Mouse (Mus musculus): Measurements from ENCODE around the gene Pglyrp2. TPM values are rescaled to one million over a fixed set of nuclear protein-coding genes. Genes with fewer than 3 reads are reported as not detected.

Gene Pglyrp2
- polyA plus RNA-seq, 1 experiment from 2014 or later: not detected

- Histone ChIP-seq H3K4me1 (ENCODE audit: control insufficient read depth in 2 of 2, insufficient read depth in 2 of 2, low read length in 2 of 2) (peaks cover 21 to 25% of the 10 kb centered on the region in 2 experiments), H3K36me3 (ENCODE audit: control insufficient read depth, insufficient read depth, low read length) (peaks cover 23% of the 10 kb centered on the region), H3K27ac (replicated peaks in 1 of 2; ENCODE audit: control insufficient read depth in 1 of 2, insufficient read depth in 1 of 2, low read depth in 2 of 2, low read length in 2 of 2) (no peak overlapping the region), H3K9ac (ENCODE audit: low read length) (no peak overlapping the region), H3K27me3 (ENCODE audit: control insufficient read depth, insufficient read depth, low read length) (peaks cover 4% of the 10 kb centered on the region), H3K4me3 (ENCODE audit: control insufficient read depth in 1 of 2, insufficient read depth in 1 of 2, low read depth in 1 of 2, low read length in 2 of 2) (no peak overlapping the region), H3K9me3 (ENCODE audit: control insufficient read depth, low read length) (no peaks in the 10 kb centered on the region), H3K4me2 (ENCODE audit: low read length) (no peak overlapping the region)
- WGBS: 61% methylated on average over 9 of the region's 9 CpGs
- no peak for ATAC-seq (ENCODE audit: insufficient number of reproducible peaks, insufficient read depth, low FRiP score, low read depth)
Observed at GRCm38 (mm10) chr17:32386659-32387432, 37.1 kb downstream of the Pglyrp2 start.

- ATAC-seq (ENCODE audit: insufficient number of reproducible peaks, insufficient read depth, low FRiP score, low read depth): no peak
- Histone ChIP-seq H3K36me3 (ENCODE audit: control insufficient read depth, insufficient read depth, low read length) (peaks cover 29% of the 10 kb centered on the region), H3K27me3 (ENCODE audit: control insufficient read depth, insufficient read depth, low read length) (no peaks in the 10 kb centered on the region), H3K4me1 (ENCODE audit: control insufficient read depth in 2 of 2, insufficient read depth in 2 of 2, low read length in 2 of 2) (peaks cover 21 to 22% of the 10 kb centered on the region in 2 experiments), H3K4me3 (ENCODE audit: control insufficient read depth in 1 of 2, insufficient read depth in 1 of 2, low read depth in 1 of 2, low read length in 2 of 2) (no peak overlapping the region), H3K9ac (ENCODE audit: low read length) (no peak overlapping the region), H3K4me2 (ENCODE audit: low read length) (peak overlapping the region; percentile 21), H3K9me3 (ENCODE audit: control insufficient read depth, low read length) (no peaks in the 10 kb centered on the region), H3K27ac (replicated peaks in 1 of 2; ENCODE audit: control insufficient read depth in 1 of 2, insufficient read depth in 1 of 2, low read depth in 2 of 2, low read length in 2 of 2) (peak overlapping the region; percentile 45 to 47; a peak in 3 of 4 replicates)
- WGBS: 66% methylated on average over 5 of the region's 5 CpGs
Observed at GRCm38 (mm10) chr17:32383661-32384060, 40.3 kb downstream of the Pglyrp2 start.

DNA sequence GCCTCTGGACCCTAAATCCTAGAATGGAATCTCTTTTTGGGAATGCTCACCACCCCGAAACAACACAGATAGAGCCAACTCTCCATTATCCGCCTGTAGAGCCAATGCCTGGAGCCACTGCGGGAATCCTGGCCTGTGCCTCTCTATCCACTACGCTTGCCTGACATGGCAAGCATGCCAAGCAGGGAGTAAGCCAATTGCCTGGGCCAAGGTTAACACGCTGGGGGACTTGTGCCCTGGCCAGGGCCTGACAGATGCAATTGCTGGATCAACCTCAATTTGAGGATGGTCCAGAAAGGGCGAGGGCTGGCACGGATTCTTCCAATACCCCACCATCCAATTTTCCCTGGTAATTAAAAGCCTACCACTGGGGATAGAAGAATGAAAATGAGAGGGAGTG lies 41.4 kb downstream of the Pglyrp2 start:
- 94% methylated on average over 7 of the region's 7 CpGs for WGBS
- ATAC-seq (ENCODE audit: insufficient number of reproducible peaks, insufficient read depth, low FRiP score, low read depth): no peak

DNA sequence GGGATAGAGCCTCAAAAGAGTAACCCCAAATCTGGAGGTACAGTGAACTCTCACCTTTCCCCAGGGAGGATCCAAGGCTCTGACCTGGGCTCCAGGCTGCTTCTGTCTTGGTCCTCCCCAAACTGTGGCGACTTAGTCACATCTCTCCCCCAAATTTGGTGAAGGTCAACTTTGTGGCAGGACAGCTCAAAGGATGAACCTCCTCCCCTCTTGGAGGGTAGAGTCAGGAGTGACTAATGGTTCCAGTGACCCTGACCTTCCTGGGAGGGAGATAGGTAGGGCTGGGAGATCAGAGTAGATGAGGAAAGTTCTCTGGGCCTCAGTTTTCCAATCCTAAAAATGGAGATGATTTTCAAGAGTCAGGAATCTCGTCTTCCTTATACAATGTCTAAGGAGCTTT lies 45.2 kb downstream of the Pglyrp2 start:
- no peak overlapping the region for H3K27ac ChIP-seq (replicated peaks in 1 of 2; ENCODE audit: control insufficient read depth in 1 of 2, insufficient read depth in 1 of 2, low read depth in 2 of 2, low read length in 2 of 2)
- no peak for ATAC-seq (ENCODE audit: insufficient number of reproducible peaks, insufficient read depth, low FRiP score, low read depth)
- no peak overlapping the region for H3K9ac ChIP-seq (ENCODE audit: low read length)
- H3K27me3 ChIP-seq (ENCODE audit: control insufficient read depth, insufficient read depth, low read length): no peaks in the 10 kb centered on the region
- H3K4me1 ChIP-seq (ENCODE audit: control insufficient read depth in 2 of 2, insufficient read depth in 2 of 2, low read length in 2 of 2): peaks cover 10 to 11% of the 10 kb centered on the region in 2 experiments
- 75% methylated on average over 2 of the region's 2 CpGs for WGBS
- no peaks in the 10 kb centered on the region for H3K9me3 ChIP-seq (ENCODE audit: control insufficient read depth, low read length)
- no peak overlapping the region for H3K4me3 ChIP-seq (ENCODE audit: control insufficient read depth in 1 of 2, insufficient read depth in 1 of 2, low read depth in 1 of 2, low read length in 2 of 2)
- no peak overlapping the region for H3K4me2 ChIP-seq (ENCODE audit: low read length)
- H3K36me3 ChIP-seq (ENCODE audit: control insufficient read depth, insufficient read depth, low read length): peaks cover 34% of the 10 kb centered on the region

More for the DNA sequence above, 41.4 kb downstream of the Pglyrp2 start:
- Histone ChIP-seq H3K9me3 (ENCODE audit: control insufficient read depth, low read length) (no peaks in the 10 kb centered on the region), H3K27ac (replicated peaks in 1 of 2; ENCODE audit: control insufficient read depth in 1 of 2, insufficient read depth in 1 of 2, low read depth in 2 of 2, low read length in 2 of 2) (no peak overlapping the region), H3K4me1 (ENCODE audit: control insufficient read depth in 2 of 2, insufficient read depth in 2 of 2, low read length in 2 of 2) (peaks cover 20 to 21% of the 10 kb centered on the region in 2 experiments), H3K36me3 (ENCODE audit: control insufficient read depth, insufficient read depth, low read length) (peaks cover 38% of the 10 kb centered on the region), H3K27me3 (ENCODE audit: control insufficient read depth, insufficient read depth, low read length) (no peaks in the 10 kb centered on the region), H3K9ac (ENCODE audit: low read length) (no peak overlapping the region), H3K4me2 (ENCODE audit: low read length) (no peak overlapping the region), H3K4me3 (ENCODE audit: control insufficient read depth in 1 of 2, insufficient read depth in 1 of 2, low read depth in 1 of 2, low read length in 2 of 2) (no peak overlapping the region)

- no peaks in the 10 kb centered on the region for H3K27me3 ChIP-seq (ENCODE audit: control insufficient read depth, insufficient read depth, low read length)
- no peak for ATAC-seq (ENCODE audit: insufficient number of reproducible peaks, insufficient read depth, low FRiP score, low read depth)
- no peak overlapping the region for H3K27ac ChIP-seq (replicated peaks in 1 of 2; ENCODE audit: control insufficient read depth in 1 of 2, insufficient read depth in 1 of 2, low read depth in 2 of 2, low read length in 2 of 2)
- H3K4me1 ChIP-seq (ENCODE audit: control insufficient read depth in 2 of 2, insufficient read depth in 2 of 2, low read length in 2 of 2): peaks cover 0 to 2% of the 10 kb centered on the region in 2 experiments; a peak in 1 of 4 replicates
- no peak overlapping the region for H3K4me2 ChIP-seq (ENCODE audit: low read length)
- WGBS: 75% methylated on average over 9 of the region's 9 CpGs
- no peaks in the 10 kb centered on the region for H3K9me3 ChIP-seq (ENCODE audit: control insufficient read depth, low read length)
- H3K36me3 ChIP-seq (ENCODE audit: control insufficient read depth, insufficient read depth, low read length): peaks cover 27% of the 10 kb centered on the region
- H3K4me3 ChIP-seq (ENCODE audit: control insufficient read depth in 1 of 2, insufficient read depth in 1 of 2, low read depth in 1 of 2, low read length in 2 of 2): no peak overlapping the region
- no peak overlapping the region for H3K9ac ChIP-seq (ENCODE audit: low read length)
Observed at GRCm38 (mm10) chr17:32377137-32377536, 46.8 kb downstream of the Pglyrp2 start.

GRCm38 (mm10) chr17:32376475-32376874 lies 47.5 kb downstream of the Pglyrp2 start:
- no peak overlapping the region for H3K9ac ChIP-seq (ENCODE audit: low read length)
- no peak overlapping the region for H3K4me2 ChIP-seq (ENCODE audit: low read length)
- H3K4me3 ChIP-seq (ENCODE audit: control insufficient read depth in 1 of 2, insufficient read depth in 1 of 2, low read depth in 1 of 2, low read length in 2 of 2): no peak overlapping the region
- H3K9me3 ChIP-seq (ENCODE audit: control insufficient read depth, low read length): no peaks in the 10 kb centered on the region
- H3K36me3 ChIP-seq (ENCODE audit: control insufficient read depth, insufficient read depth, low read length): peaks cover 27% of the 10 kb centered on the region
- WGBS: 85% methylated on average over 15 of the region's 15 CpGs
- H3K27ac ChIP-seq (replicated peaks in 1 of 2; ENCODE audit: control insufficient read depth in 1 of 2, insufficient read depth in 1 of 2, low read depth in 2 of 2, low read length in 2 of 2): no peak overlapping the region
- no peak for ATAC-seq (ENCODE audit: insufficient number of reproducible peaks, insufficient read depth, low FRiP score, low read depth)
- no peaks in the 10 kb centered on the region for H3K27me3 ChIP-seq (ENCODE audit: control insufficient read depth, insufficient read depth, low read length)
- peaks cover 0 to 2% of the 10 kb centered on the region in 2 experiments; a peak in 1 of 4 replicates for H3K4me1 ChIP-seq (ENCODE audit: control insufficient read depth in 2 of 2, insufficient read depth in 2 of 2, low read length in 2 of 2)

- WGBS: 22% methylated on average over 10 of the region's 17 CpGs
- no peak overlapping the region for H3K27ac ChIP-seq (replicated peaks in 1 of 2; ENCODE audit: control insufficient read depth in 1 of 2, insufficient read depth in 1 of 2, low read depth in 2 of 2, low read length in 2 of 2)
- no peaks in the 10 kb centered on the region for H3K27me3 ChIP-seq (ENCODE audit: control insufficient read depth, insufficient read depth, low read length)
- H3K9ac ChIP-seq (ENCODE audit: low read length): 0 out of 2 replicates have a peak overlapping the region, but pooled peaks have one; percentile 11
- no peaks in the 10 kb centered on the region for H3K9me3 ChIP-seq (ENCODE audit: control insufficient read depth, low read length)
- H3K36me3 ChIP-seq (ENCODE audit: control insufficient read depth, insufficient read depth, low read length): peaks cover 7% of the 10 kb centered on the region; the same call in 1 of the 2 replicates
- ATAC-seq (ENCODE audit: insufficient number of reproducible peaks, insufficient read depth, low FRiP score, low read depth): no peak
- H3K4me1 ChIP-seq (ENCODE audit: control insufficient read depth in 2 of 2, insufficient read depth in 2 of 2, low read length in 2 of 2): peaks cover 3 to 10% of the 10 kb centered on the region in 2 experiments; a peak in 3 of 4 replicates
- peak overlapping the region; percentile 26 to 35; a peak in 3 of 4 replicates for H3K4me3 ChIP-seq (ENCODE audit: control insufficient read depth in 1 of 2, insufficient read depth in 1 of 2, low read depth in 1 of 2, low read length in 2 of 2)
- H3K4me2 ChIP-seq (ENCODE audit: low read length): peak overlapping the region; percentile 61
Observed at GRCm38 (mm10) chr17:32368991-32369578, 54.9 kb downstream of the Pglyrp2 start.
